Mouse (Mus musculus) C3H10T1/2 (cell line): ENCODE measurements around the gene Cdan1. TPM values are rescaled to one million over a fixed set of nuclear protein-coding genes. Genes with fewer than 3 reads are reported as not detected.

Source experiments
- polyA plus RNA-seq, 2 experiments: library from polyadenylated mRNA; unstranded; fragments of >200 nt; fragmentation: generic; extraction: Trizol; gene quantifications; one replicate each; pipeline ENCODE4 v1.2.1; 2012; ENCODE audit warnings: missing spikeins in 2 of 2

The Cdan1 gene
- polyA plus RNA-seq, result 1 to 10 TPM; 2.8 to 6.8 TPM

DNA sequence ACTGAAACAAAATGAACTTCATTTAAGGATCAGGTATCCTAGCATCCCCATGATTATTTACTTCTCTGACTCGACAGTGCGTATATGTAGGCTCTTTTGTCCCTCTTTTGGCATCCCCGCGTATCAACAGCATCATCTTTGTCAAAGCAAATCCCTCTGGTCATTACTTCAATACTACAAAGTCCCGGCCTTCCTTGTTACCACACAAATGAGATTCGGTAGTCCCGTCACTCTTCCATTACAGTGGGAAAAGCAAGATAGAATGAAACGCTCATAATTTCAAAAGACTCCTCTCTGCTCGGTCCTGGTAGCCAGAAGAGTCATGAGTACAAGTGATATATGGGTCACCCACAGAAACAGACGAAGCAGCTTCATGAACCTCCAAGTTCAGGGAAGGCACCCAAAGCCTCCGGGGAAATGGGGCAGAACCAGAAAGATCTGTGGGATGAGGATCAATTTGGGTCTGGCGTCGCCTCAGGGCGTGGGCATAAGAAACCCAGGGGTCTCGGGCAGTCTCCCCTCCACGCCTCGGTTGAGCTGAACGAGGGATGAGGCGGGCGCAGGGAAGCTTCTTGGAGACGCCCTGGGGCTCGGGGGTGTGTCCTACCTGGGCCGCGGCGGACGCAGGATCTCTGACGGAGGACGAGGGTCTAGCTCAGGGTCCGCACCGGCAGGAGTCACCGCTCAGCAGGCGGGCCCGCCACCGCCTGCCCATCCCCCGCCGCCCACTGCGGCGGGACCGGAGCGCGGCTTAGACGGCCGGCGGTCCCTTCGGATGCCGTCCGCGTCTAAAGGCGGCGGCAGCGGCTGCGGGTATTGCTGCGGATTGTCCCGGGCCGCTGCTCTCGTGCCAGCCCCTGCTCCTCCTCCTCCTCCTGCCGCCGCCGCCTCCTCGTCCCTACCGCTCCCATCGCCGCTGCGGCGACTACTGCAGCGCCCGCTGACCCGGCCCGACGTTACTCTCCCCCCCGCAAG lies at the start of gene Cdan1:
Gene Cdan1, minus strand, starts transcription at position 680 of the 975 bp plus-strand sequence.

GRCm38 (mm10) chr2:120850424-120851082 lies 625 bp upstream of the Cdan1 start, which contains the start of gene Ttbk2:
Gene Ttbk2, minus strand, starts transcription at chr2:120850604.

Other genes starting within 250 kb of the Cdan1 start
- 1 to 10 TPM in 1 of 2 experiments, under 1 TPM in 1; 0.37 to 1.9 TPM for gene Haus2, start 240.7 kb downstream of the Cdan1 start, polyA plus RNA-seq
- 1 to 10 TPM in 1 of 2 experiments, under 1 TPM in 1; 0.56 to 3.3 TPM for gene Lrrc57, start 240.6 kb downstream of the Cdan1 start, polyA plus RNA-seq
- gene Stard9, start 221.0 kb downstream of the Cdan1 start, polyA plus RNA-seq, result 1 to 10 TPM in 1 of 2 experiments, under 1 TPM in 1; 0.27 to 4.8 TPM
- gene Ttbk2, start 476 bp upstream of the Cdan1 start, polyA plus RNA-seq, result 1 to 10 TPM in 1 of 2 experiments, under 1 TPM in 1; 0.06 to 1.9 TPM
- gene Ubr1, start 120.6 kb upstream of the Cdan1 start, polyA plus RNA-seq, result 1 to 10 TPM in 1 of 2 experiments, under 1 TPM in 1; 0.18 to 2.8 TPM
- 1 to 10 TPM in 1 of 2 experiments, under 1 TPM in 1; 0.56 to 4.0 TPM for gene Tmem62, start 126.9 kb upstream of the Cdan1 start, polyA plus RNA-seq
- 10 to 100 TPM in 1 of 2 experiments, 1 to 10 TPM in 1; 8.8 to 36.3 TPM for gene Ccndbp1, start 158.3 kb upstream of the Cdan1 start, polyA plus RNA-seq
- not detected for gene Epb42, start 186.9 kb upstream of the Cdan1 start, polyA plus RNA-seq
- 10 to 100 TPM in 1 of 2 experiments, under 1 TPM in 1; 0.08 to 10.2 TPM for gene Tgm5, start 235.7 kb upstream of the Cdan1 start, polyA plus RNA-seq